Mouse (Mus musculus): Measurements from ENCODE around the gene Tnk2.

GRCm38 (mm10) chr16:32685998-32686397 lies 42.3 kb downstream of the Tnk2 start:
- TF ChIP-seq CTCF (IDR thresholded peaks at IDR 0.05; ENCODE audit: low read depth), result no peak
- no peak for TF ChIP-seq EP300 (IDR thresholded peaks at IDR 0.05; ENCODE audit: low read depth)

All from liver, embryonic 14.5 days (tissue).